ENCODE assay signal across 11 mouse cellular contexts in the genomic region with DNA sequence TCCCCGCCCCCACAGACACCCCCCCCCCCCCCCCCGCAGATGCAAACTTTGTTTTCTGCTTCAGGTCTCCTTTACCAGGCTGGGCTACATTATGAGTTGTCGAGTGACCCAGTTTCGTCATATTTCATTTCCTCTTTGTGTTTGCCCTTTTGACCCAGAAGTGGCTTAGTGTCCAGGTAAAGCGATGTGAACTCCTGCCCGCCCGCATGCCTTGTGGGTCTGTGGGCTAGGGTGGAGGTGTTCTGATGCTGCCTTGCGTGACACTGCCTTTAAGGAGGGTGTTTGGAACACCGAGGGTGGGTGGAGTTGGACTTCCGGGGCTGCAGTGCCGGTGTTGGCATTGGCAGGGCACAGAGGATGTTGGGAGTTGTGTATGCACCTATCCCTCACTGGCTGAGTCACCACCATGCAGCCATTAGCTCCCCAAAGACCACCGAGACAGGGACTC. TPM values are rescaled to one million over a fixed set of nuclear protein-coding genes. Genes with fewer than 3 reads are reported as not detected.
A peak's percentile ranks its signal among the peaks of the same experiment; 100 is the strongest.
DNase-seq lines count a peak whose midpoint lies in the region; ATAC-seq and TF ChIP-seq lines count a peak whose summit lies in the region.
"Had no signal": no experiment of that assay in that cellular context is flagged by ENCODE, and none has a peak within 500 bp of the region (broad histone marks: within the 10 kb centered on the region; RNA-seq: fewer than 3 reads in every experiment).

No protein-coding gene starts in this region.

- no peaks in the 10 kb centered on the region for H3K36me3 ChIP-seq in liver, adult 2 months (ENCODE audit: control insufficient read depth, insufficient read depth, low read length)
- H3K36me3 ChIP-seq in stomach, postnatal 0 days (ENCODE audit: control insufficient read depth, insufficient read depth, low read length) = no peaks in the 10 kb centered on the region
- H3K36me3 ChIP-seq: heart, embryonic 10.5 days; limb, embryonic 15.5 days had no signal

- peaks cover 3% of the 10 kb centered on the region; the same call in 1 of the 2 replicates for H3K4me1 ChIP-seq in liver, adult 2 months (ENCODE audit: control insufficient read depth, insufficient read depth, low read length)
- H3K4me1 ChIP-seq in stomach, postnatal 0 days (replicated peaks; ENCODE audit: control insufficient read depth, insufficient read depth) = no peaks in the 10 kb centered on the region

- no peaks in the 10 kb centered on the region for H3K79me2 ChIP-seq in liver, adult 2 months (ENCODE audit: control insufficient read depth, insufficient read depth, low read length)

- no peaks in the 10 kb centered on the region for H3K9me3 ChIP-seq in stomach, postnatal 0 days (ENCODE audit: control insufficient read depth, low read length)
- H3K9me3 ChIP-seq: heart, embryonic 10.5 days; limb, embryonic 15.5 days had no signal

- WGBS in liver, adult 2 months = 35% methylated on average over 12 of the region's 12 CpGs
- 56% methylated on average over 10 of the region's 12 CpGs for WGBS in stomach, postnatal 0 days

- no peak overlapping the region for H3K9ac ChIP-seq in liver, adult 2 months (ENCODE audit: low read depth, low read length)
- no peak overlapping the region for H3K9ac ChIP-seq in stomach, postnatal 0 days (ENCODE audit: low read length)
- H3K9ac ChIP-seq: limb, embryonic 15.5 days had no signal

- TF ChIP-seq CTCF in liver, adult 2 months (IDR thresholded peaks at IDR 0.05; ENCODE audit: low read depth, low read length) = no peak
- no peak for TF ChIP-seq CTCF in stomach, postnatal 0 days (IDR thresholded peaks at IDR 0.05; ENCODE audit: low read depth)

- no peak for TF ChIP-seq POLR2A in liver, adult 2 months (IDR thresholded peaks at IDR 0.05; ENCODE audit: extremely low read depth, insufficient read depth, low read length)

- DNase-seq in liver, adult 2 months (ENCODE audit: extremely low read depth, low read depth, low spot score) = peak; percentile 46
- DNase-seq in liver = no peak
- DNase-seq in kidney, adult 18-20 months = peak; percentile 31
- peak; percentile 31 to 35 for DNase-seq in lung, postnatal 4 days
- no peak for DNase-seq in stomach, postnatal 0 days (ENCODE audit: low spot score)
- no peak for DNase-seq in cerebellum, adult 8-10 months
- DNase-seq in left cerebral cortex, adult 9 months (ENCODE audit: low spot score in 2 of 2) = no peak
- no peak for DNase-seq in adrenal gland, postnatal 10 days
- DNase-seq: cerebellum, adult 11-12 months had no signal

- no peak for TF ChIP-seq EP300 in stomach, postnatal 0 days (optimal IDR thresholded peaks at IDR 0.05)

- H3K27me3 ChIP-seq in liver, adult 2 months (ENCODE audit: control insufficient read depth, insufficient read depth, low read length) = no peaks in the 10 kb centered on the region
- H3K27me3 ChIP-seq in stomach, postnatal 0 days (ENCODE audit: control insufficient read depth, insufficient read depth, low read length) = no peaks in the 10 kb centered on the region
- H3K27me3 ChIP-seq: limb, embryonic 15.5 days had no signal

- H3K27ac ChIP-seq in liver, adult 2 months (replicated peaks; ENCODE audit: insufficient read depth, low read depth, low read length) = no peak overlapping the region
- no peak overlapping the region for H3K27ac ChIP-seq in stomach, postnatal 0 days (replicated peaks)
- H3K27ac ChIP-seq: heart, embryonic 10.5 days; limb, embryonic 15.5 days had no signal

- ATAC-seq in stomach, postnatal 0 days (ENCODE audit: low FRiP score, low TSS enrichment) = peak; percentile 54; the same call in 1 of the 2 replicates

- no peak overlapping the region for H3K4me2 ChIP-seq in stomach, postnatal 0 days (replicated peaks; ENCODE audit: low read depth)
- H3K4me2 ChIP-seq: limb, embryonic 15.5 days had no signal

- peak overlapping the region; percentile 25; the same call in 1 of the 2 replicates for H3K4me3 ChIP-seq in liver, adult 2 months (ENCODE audit: insufficient read depth, low read depth, low read length)
- H3K4me3 ChIP-seq in stomach, postnatal 0 days (ENCODE audit: low read depth, low read length) = no peak overlapping the region
- H3K4me3 ChIP-seq: heart, embryonic 10.5 days; limb, embryonic 15.5 days had no signal

RNA-seq across cellular contexts. Expression of gene Retreg1, which starts 15.7 kb away (rescaled TPM):
- 176 and 192 TPM in 2 replicates for total RNA-seq in liver, adult 2 months (2014; rRNA removed)
- 16.1 and 19.5 TPM in 2 replicates for polyA plus RNA-seq in liver, adult 2 months (2012; rRNA removed)
- 32.8 and 33.6 TPM in 2 replicates for polyA plus RNA-seq in stomach, postnatal 0 days (2015; fragmentation: Nextera tagmentation; extraction: Ambion mirVana)
- 10 to 100 TPM; 26.1 to 38.4 TPM for total RNA-seq in adrenal gland, postnatal 10 days (2021)

Comparison
In these comparisons a context has a peak if more than half of its experiments do, and no peak if none do; other contexts are left out.
1. DNase-seq: peak in liver, adult 2 months (single experiment), kidney, adult 18-20 months (single experiment) and lung, postnatal 4 days (2 of 2); none in liver (single experiment), stomach, postnatal 0 days (single experiment), cerebellum, adult 8-10 months (single experiment), left cerebral cortex, adult 9 months (0 of 2) and adrenal gland, postnatal 10 days (single experiment).